Mouse (Mus musculus) testis, adult 2 months (tissue): ENCODE results near the gene Hist1h2ag. TPM values are rescaled to one million over a fixed set of nuclear protein-coding genes. Genes with fewer than 3 reads are reported as not detected.

Experiments
- H3K27ac ChIP-seq: fragments of 200-500 bp; 2 replicates; pipeline ENCODE4 v1.5.1; 2012; ENCODE audit warnings: low read depth, low read length; ENCODE audit not compliant: control insufficient read depth, insufficient read depth
- H3K27me3 ChIP-seq: fragments of 200-500 bp; 2 replicates; pipeline ENCODE4 v1.6.1; 2012; ENCODE audit warnings: mild to moderate bottlenecking, low read length, moderate library complexity; ENCODE audit not compliant: control insufficient read depth, insufficient read depth
- H3K36me3 ChIP-seq: fragments of 200-500 bp; 2 replicates; pipeline ENCODE4 v1.6.1; 2012; ENCODE audit warnings: mild to moderate bottlenecking, low read length; ENCODE audit not compliant: control insufficient read depth, insufficient read depth
- H3K4me1 ChIP-seq: fragments of 200-500 bp; 2 replicates; pipeline ENCODE4 v1.6.1; 2012; ENCODE audit warnings: low read length; ENCODE audit not compliant: control insufficient read depth, insufficient read depth
- H3K4me3 ChIP-seq: fragments of 200-500 bp; 2 replicates; pipeline ENCODE4 v1.5.1; 2012; ENCODE audit warnings: low read depth, mild to moderate bottlenecking, low read length, moderate library complexity, mixed read lengths; ENCODE audit not compliant: control insufficient read depth
- CTCF ChIP-seq: fragments of 200-500 bp; IDR thresholded peaks from 2 replicates; pipeline ENCODE4 v1.5.1; 2012; ENCODE audit warnings: low read depth, mild to moderate bottlenecking, inconsistent platforms, low read length, moderate library complexity; ENCODE audit not compliant: control insufficient read depth, insufficient read depth, insufficient replicate concordance
- POLR2A ChIP-seq: fragments of 200-500 bp; IDR thresholded peaks from 2 replicates; pipeline ENCODE4 v1.6.1; 2012; ENCODE audit warnings: low read depth, mild to moderate bottlenecking, inconsistent platforms, low read length, moderate library complexity; ENCODE audit not compliant: control insufficient read depth
- polyA plus RNA-seq: library from polyadenylated mRNA; depleted of rRNA; stranded (reverse); fragments of >200 nt; gene quantifications from 2 replicates; pipeline ENCODE4 v1.2.3, GENCODE M21; 2012

Hist1h2ag gene
- polyA plus RNA-seq, 1 experiment, result 4.8 TPM

- peaks cover 7% of the 10 kb centered on the region for H3K27me3 ChIP-seq
- no peak overlapping the region for H3K4me3 ChIP-seq
- no peak for TF ChIP-seq POLR2A
- TF ChIP-seq CTCF, result no peak
- H3K36me3 ChIP-seq, result no peaks in the 10 kb centered on the region
- no peak overlapping the region for H3K27ac ChIP-seq
- peaks cover 9% of the 10 kb centered on the region for H3K4me1 ChIP-seq
Measured at GRCm38 (mm10) chr13:22001346-22001745, 41.4 kb downstream of the Hist1h2ag start.

- H3K4me3 ChIP-seq, result no peak overlapping the region
- H3K27me3 ChIP-seq, result peaks cover 11% of the 10 kb centered on the region
Measured at GRCm38 (mm10) chr13:21999147-21999546, 43.6 kb downstream of the Hist1h2ag start.

GRCm38 (mm10) chr13:21998412-21998811, 44.3 kb downstream of the Hist1h2ag start:
- TF ChIP-seq POLR2A, result no peak
- TF ChIP-seq CTCF, result no peak
- Histone ChIP-seq H3K4me1 (peaks cover 8% of the 10 kb centered on the region), H3K27ac (no peak overlapping the region), H3K4me3 (no peak overlapping the region), H3K36me3 (no peaks in the 10 kb centered on the region), H3K27me3 (peaks cover 11% of the 10 kb centered on the region)

More at GRCm38 (mm10) chr13:21999147-21999546, 43.6 kb downstream of the Hist1h2ag start:
- H3K27ac ChIP-seq, result no peak overlapping the region
- TF ChIP-seq CTCF, result no peak
- TF ChIP-seq POLR2A, result no peak
- no peaks in the 10 kb centered on the region for H3K36me3 ChIP-seq
- H3K4me1 ChIP-seq, result peaks cover 8% of the 10 kb centered on the region

- TF ChIP-seq CTCF (no peak), POLR2A (no peak)
- Histone ChIP-seq H3K27me3 (peaks cover 11% of the 10 kb centered on the region), H3K4me3 (no peak overlapping the region), H3K4me1 (peaks cover 8% of the 10 kb centered on the region), H3K27ac (no peak overlapping the region), H3K36me3 (no peaks in the 10 kb centered on the region)
Measured at GRCm38 (mm10) chr13:21997821-21998220, 44.9 kb downstream of the Hist1h2ag start.

DNA sequence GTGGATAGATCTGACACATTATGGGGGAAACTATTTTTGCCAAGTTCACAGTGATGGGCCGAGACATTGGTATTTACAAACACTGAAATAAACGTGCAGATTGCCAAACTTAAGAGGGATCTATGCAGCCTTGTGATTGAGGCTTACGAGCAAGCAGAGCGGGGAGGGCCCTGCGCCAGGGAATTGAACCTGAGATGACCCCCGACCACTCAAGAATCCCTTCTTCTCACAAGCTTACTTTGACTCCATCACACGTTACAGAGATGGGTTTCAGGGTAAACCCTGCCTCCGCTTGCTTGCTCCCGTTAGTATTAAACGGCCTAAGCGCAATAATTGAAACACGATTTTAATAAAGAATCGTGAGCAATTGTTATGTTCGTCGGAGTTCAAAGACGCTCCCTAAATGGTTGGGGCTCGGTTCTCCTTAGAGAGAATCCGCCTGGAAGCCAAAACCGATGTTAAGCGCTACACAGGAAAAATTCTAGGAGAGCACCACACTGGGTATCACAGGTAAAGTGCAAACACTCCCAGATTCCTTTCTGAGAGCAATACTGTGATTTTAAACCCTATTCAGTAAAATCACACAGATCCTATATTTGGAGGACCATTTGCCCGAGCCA, 45.4 kb downstream of the Hist1h2ag start:
- Histone ChIP-seq H3K27ac (no peak overlapping the region), H3K4me1 (peaks cover 8% of the 10 kb centered on the region), H3K4me3 (no peak overlapping the region; the same call in 1 of the 2 replicates), H3K36me3 (no peaks in the 10 kb centered on the region), H3K27me3 (peaks cover 11% of the 10 kb centered on the region)
- TF ChIP-seq CTCF, result no peak
- TF ChIP-seq POLR2A, result no peak

DNA sequence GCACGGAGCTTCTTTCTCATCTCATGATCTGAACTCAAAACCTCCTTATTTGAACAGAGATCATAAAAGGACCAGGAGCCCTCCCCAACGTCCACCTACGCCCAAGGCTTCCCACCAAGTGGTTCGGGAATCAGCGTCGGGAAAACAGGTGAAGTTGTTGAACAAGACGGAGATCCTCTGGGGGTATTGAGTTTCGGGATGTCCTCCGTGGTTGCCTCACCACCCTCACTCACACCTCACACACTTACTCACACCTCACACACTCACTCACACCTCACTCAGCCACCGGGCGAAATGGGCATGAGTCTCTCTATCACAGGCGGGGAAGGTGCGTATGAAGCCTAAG, 45.9 kb downstream of the Hist1h2ag start:
- peaks cover 11% of the 10 kb centered on the region for H3K27me3 ChIP-seq
- no peak overlapping the region for H3K27ac ChIP-seq
- TF ChIP-seq CTCF (no peak), POLR2A (no peak)
- no peaks in the 10 kb centered on the region for H3K36me3 ChIP-seq
- peaks cover 8% of the 10 kb centered on the region for H3K4me1 ChIP-seq
- H3K4me3 ChIP-seq, result peak overlapping the region; percentile 55

DNA sequence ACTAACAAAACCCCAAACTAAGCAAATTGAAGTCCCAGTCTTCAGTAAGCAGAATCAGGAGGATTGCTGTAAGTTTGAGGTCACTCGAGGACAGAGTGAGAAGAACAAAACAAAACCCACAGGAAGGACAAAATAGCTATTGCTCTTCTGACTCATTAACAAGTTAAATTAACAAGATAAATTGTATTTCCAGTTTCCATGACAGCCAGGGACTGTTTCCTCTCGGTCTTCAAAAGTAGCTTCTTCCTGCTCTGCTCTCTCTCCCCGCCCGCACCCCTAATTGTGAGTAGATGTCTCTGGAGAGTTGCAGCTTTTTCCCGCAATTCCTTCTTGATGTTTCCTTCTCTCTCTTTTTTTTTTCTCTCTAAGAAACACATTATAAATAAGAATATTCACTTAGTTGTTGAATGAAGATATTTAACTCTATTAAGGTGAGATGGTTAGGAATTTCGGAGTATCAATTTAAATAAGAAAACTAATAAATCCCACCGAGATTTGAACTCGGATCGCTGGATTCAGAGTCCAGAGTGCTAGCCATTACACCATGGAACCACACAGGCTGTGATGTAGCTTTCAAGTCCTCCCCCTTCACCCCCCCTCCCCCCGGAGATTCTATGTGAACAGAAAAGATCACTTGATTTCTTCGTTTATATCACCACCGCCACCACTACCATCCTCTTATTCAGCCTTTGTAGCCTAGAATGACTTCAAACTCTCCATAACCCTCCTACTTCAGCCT, 46.5 kb downstream of the Hist1h2ag start:
- H3K36me3 ChIP-seq, result no peaks in the 10 kb centered on the region
- H3K27ac ChIP-seq, result no peak overlapping the region
- TF ChIP-seq CTCF, result no peak
- TF ChIP-seq POLR2A, result no peak
- peaks cover 8% of the 10 kb centered on the region for H3K4me1 ChIP-seq
- H3K4me3 ChIP-seq, result peak overlapping the region; percentile 55; the same call in 1 of the 2 replicates
- H3K27me3 ChIP-seq, result peaks cover 11% of the 10 kb centered on the region
